Mouse (Mus musculus) liver, adult 2 months (tissue): ENCODE measurements around the gene A630095N17Rik. TPM values are rescaled to one million over a fixed set of nuclear protein-coding genes. Genes with fewer than 3 reads are reported as not detected.

Source experiments
- DNase-seq: peaks from one replicate; pipeline ENCODE4 v3.0.0-alpha.2; 2011; ENCODE audit warnings: low read depth, low spot score; ENCODE audit errors: extremely low read depth
- H3K27ac ChIP-seq: fragments of 200-500 bp; replicated peaks from 2 replicates; pipeline ENCODE4 v1.5.1; 2012; ENCODE audit warnings: low read depth, mild to moderate bottlenecking, control low read depth, inconsistent platforms, low read length; ENCODE audit not compliant: insufficient read depth
- H3K27me3 ChIP-seq: fragments of 200-500 bp; 2 replicates; pipeline ENCODE4 v1.6.1; 2012; ENCODE audit warnings: mild to moderate bottlenecking, moderate library complexity, low read length, inconsistent platforms; ENCODE audit not compliant: control insufficient read depth, insufficient read depth
- H3K36me3 ChIP-seq: fragments of 200-500 bp; 2 replicates; pipeline ENCODE4 v1.6.1; 2012; ENCODE audit warnings: low read length, inconsistent platforms; ENCODE audit not compliant: control insufficient read depth, insufficient read depth
- H3K4me1 ChIP-seq: fragments of 200-500 bp; 2 replicates; pipeline ENCODE4 v1.6.1; 2011; ENCODE audit warnings: low read length; ENCODE audit not compliant: control insufficient read depth, insufficient read depth
- H3K4me3 ChIP-seq: fragments of 200-500 bp; 2 replicates; pipeline ENCODE4 v1.5.1; 2011; ENCODE audit warnings: low read depth, mild to moderate bottlenecking, control low read depth, low read length, moderate library complexity; ENCODE audit not compliant: insufficient read depth
- H3K79me2 ChIP-seq: fragments of 200-500 bp; 2 replicates; pipeline ENCODE4 v1.6.1; 2012; ENCODE audit warnings: inconsistent platforms, mild to moderate bottlenecking, low read length, moderate library complexity; ENCODE audit not compliant: control insufficient read depth, insufficient read depth
- H3K9ac ChIP-seq: fragments of 200-500 bp; 2 replicates; pipeline ENCODE4 v1.6.1; 2012; ENCODE audit warnings: low read depth, mild to moderate bottlenecking, control low read depth, inconsistent platforms, low read length
- CTCF ChIP-seq: fragments of 200-500 bp; IDR thresholded peaks from 2 replicates; pipeline ENCODE4 v1.5.1; 2011; ENCODE audit warnings: low read depth, low read length, control low read depth
- POLR2A ChIP-seq: fragments of 200-500 bp; IDR thresholded peaks from 2 replicates; pipeline ENCODE4 v1.6.1; 2011; ENCODE audit warnings: low read length, control low read depth; ENCODE audit not compliant: insufficient read depth; ENCODE audit errors: extremely low read depth
- WGBS: fragments of 180-500 bp; shearing (Covaris S2); methylation state at CpG from one replicate; pipeline ENCODE4 v1.1.7; 2018; 5-methylcytosine and 5-hydroxymethylcytosine counted together
- polyA plus RNA-seq: library from polyadenylated mRNA; depleted of rRNA; stranded (reverse); fragments of >200 nt; gene quantifications from 2 replicates; pipeline ENCODE4 v1.2.3, GENCODE M21; 2012
- total RNA-seq: library from RNA; depleted of rRNA; stranded (reverse); fragments of >200 nt; gene quantifications from 2 replicates; pipeline ENCODE4 v1.2.3, GENCODE M21; 2014

A630095N17Rik gene
- total and polyA plus RNA-seq, 2 experiments = not detected

GRCm38 (mm10) chr1:75261278-75261677 lies 29.4 kb upstream of the A630095N17Rik start:
- H3K27ac ChIP-seq = no peak overlapping the region
- no peak overlapping the region for H3K9ac ChIP-seq
- TF ChIP-seq CTCF (no peak), POLR2A (no peak)
- no peak overlapping the region for H3K4me3 ChIP-seq
- DNase-seq = no peak
- H3K27me3 ChIP-seq = peaks cover 15% of the 10 kb centered on the region; the same call in 1 of the 2 replicates
- no peaks in the 10 kb centered on the region for H3K36me3 ChIP-seq
- H3K4me1 ChIP-seq = no peaks in the 10 kb centered on the region
- no peaks in the 10 kb centered on the region for H3K79me2 ChIP-seq

- no peak overlapping the region for H3K9ac ChIP-seq
- H3K36me3 ChIP-seq = no peaks in the 10 kb centered on the region
- no peaks in the 10 kb centered on the region for H3K27me3 ChIP-seq
- no peak for DNase-seq
- H3K27ac ChIP-seq = no peak overlapping the region
- H3K4me1 ChIP-seq = peaks cover 2% of the 10 kb centered on the region
- no peaks in the 10 kb centered on the region for H3K79me2 ChIP-seq
- TF ChIP-seq CTCF (no peak), POLR2A (no peak)
- no peak overlapping the region for H3K4me3 ChIP-seq
- 77% methylated on average over 10 of the region's 10 CpGs for WGBS
These were observed 23.7 kb upstream of the A630095N17Rik start for GRCm38 (mm10) chr1:75255516-75256046.

GRCm38 (mm10) chr1:75254625-75255013 lies 22.7 kb upstream of the A630095N17Rik start:
- Histone ChIP-seq H3K4me3 (no peak overlapping the region), H3K27me3 (no peaks in the 10 kb centered on the region), H3K9ac (no peak overlapping the region), H3K79me2 (no peaks in the 10 kb centered on the region), H3K27ac (no peak overlapping the region), H3K4me1 (peaks cover 2% of the 10 kb centered on the region), H3K36me3 (no peaks in the 10 kb centered on the region)
- TF ChIP-seq CTCF = no peak
- no peak for TF ChIP-seq POLR2A
- WGBS = 74% methylated on average over 8 of the region's 8 CpGs
- DNase-seq = no peak

- H3K27ac ChIP-seq = no peak overlapping the region
- WGBS = 61% methylated on average over 16 of the region's 16 CpGs
- DNase-seq = peak; percentile 57
- no peaks in the 10 kb centered on the region for H3K27me3 ChIP-seq
- peak; percentile 73 for TF ChIP-seq CTCF
- no peak for TF ChIP-seq POLR2A
- H3K9ac ChIP-seq = no peak overlapping the region
- H3K4me1 ChIP-seq = peaks cover 2% of the 10 kb centered on the region
- no peaks in the 10 kb centered on the region for H3K79me2 ChIP-seq
- no peak overlapping the region for H3K4me3 ChIP-seq
- H3K36me3 ChIP-seq = no peaks in the 10 kb centered on the region
These were observed 22.1 kb upstream of the A630095N17Rik start for GRCm38 (mm10) chr1:75253849-75254624.

- no peak overlapping the region for H3K27ac ChIP-seq
- H3K79me2 ChIP-seq = no peaks in the 10 kb centered on the region
- no peaks in the 10 kb centered on the region for H3K27me3 ChIP-seq
- H3K4me1 ChIP-seq = peaks cover 2% of the 10 kb centered on the region
- WGBS = 79% methylated on average over 16 of the region's 16 CpGs
- no peak overlapping the region for H3K9ac ChIP-seq
- H3K4me3 ChIP-seq = no peak overlapping the region
- no peak for DNase-seq
- TF ChIP-seq CTCF (peak; percentile 9; the same call in 1 of the 2 replicates), POLR2A (no peak)
- H3K36me3 ChIP-seq = no peaks in the 10 kb centered on the region
These were observed 21.1 kb upstream of the A630095N17Rik start for GRCm38 (mm10) chr1:75253029-75253428.

GRCm38 (mm10) chr1:75252308-75252707 lies 20.4 kb upstream of the A630095N17Rik start:
- H3K4me1 ChIP-seq = peaks cover 2% of the 10 kb centered on the region
- H3K9ac ChIP-seq = no peak overlapping the region
- H3K36me3 ChIP-seq = no peaks in the 10 kb centered on the region
- TF ChIP-seq CTCF (no peak), POLR2A (no peak)
- no peak for DNase-seq
- no peak overlapping the region for H3K27ac ChIP-seq
- H3K79me2 ChIP-seq = no peaks in the 10 kb centered on the region
- no peaks in the 10 kb centered on the region for H3K27me3 ChIP-seq
- 77% methylated on average over 13 of the region's 13 CpGs for WGBS
- no peak overlapping the region for H3K4me3 ChIP-seq
